In the genomic region with DNA sequence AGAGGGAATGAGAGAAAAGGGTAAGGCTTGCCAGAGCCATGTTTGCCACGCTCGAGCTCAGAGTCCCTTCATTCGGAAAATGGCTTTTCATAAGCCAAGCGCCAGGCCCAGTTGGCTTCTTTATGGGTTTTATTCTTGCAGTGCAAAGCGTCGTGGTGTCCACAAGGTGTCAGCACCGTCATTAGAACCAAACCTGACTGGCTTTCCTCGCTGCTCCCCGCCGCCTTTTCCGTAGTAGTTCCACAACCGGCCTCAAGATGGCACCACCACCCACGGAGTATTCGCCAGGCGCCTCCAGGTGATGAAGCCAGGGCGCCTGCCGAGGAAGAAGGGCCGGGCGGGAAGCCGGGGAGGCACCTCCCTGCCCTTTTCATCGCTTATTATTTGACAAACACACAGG, we compare ENCODE assay signal across 9 mouse cellular contexts. TPM values are rescaled to one million over a fixed set of nuclear protein-coding genes. Genes with fewer than 3 reads are reported as not detected.
DNase-seq lines count a peak whose midpoint lies in the region; ATAC-seq and TF ChIP-seq lines count a peak whose summit lies in the region.
"Had no signal": no experiment of that assay in that cellular context is flagged by ENCODE, and none has a peak within 500 bp of the region (broad histone marks: within the 10 kb centered on the region; RNA-seq: fewer than 3 reads in every experiment).

No protein-coding gene starts in this region.

- no peaks in the 10 kb centered on the region for H3K36me3 ChIP-seq in embryonic facial prominence, embryonic 14.5 days (ENCODE audit: control insufficient read depth, insufficient read depth, low read length)
- peaks cover 8% of the 10 kb centered on the region; the same call in 1 of the 2 replicates for H3K36me3 ChIP-seq in kidney, postnatal 0 days (ENCODE audit: insufficient read depth, low read length)
- H3K36me3 ChIP-seq in liver, adult 2 months (ENCODE audit: control insufficient read depth, insufficient read depth, low read length) = no peaks in the 10 kb centered on the region
- H3K36me3 ChIP-seq in splenic B cell, adult 2 months (ENCODE audit: control insufficient read depth, insufficient read depth, low read length, poor library complexity, severe bottlenecking) = no peaks in the 10 kb centered on the region
- H3K36me3 ChIP-seq: embryonic facial prominence, embryonic 15.5 days had no signal

- peak; percentile 98 for DNase-seq in B cell, adult 2 months
- peak; percentile 91 to 92 for DNase-seq in adrenal gland, postnatal 4 days (ENCODE audit: low spot score in 2 of 2)
- peak; percentile 93 for DNase-seq in embryonic facial prominence, embryonic 14.5 days (ENCODE audit: low spot score)
- peak; percentile 98 for DNase-seq in heart, adult 8-10 months (ENCODE audit: low spot score)
- peak; percentile 96 for DNase-seq in kidney, postnatal 0 days (ENCODE audit: low spot score)
- peak; percentile 82 for DNase-seq in liver, adult 2 months (ENCODE audit: extremely low read depth, low read depth, low spot score)
- peak; percentile 98 for DNase-seq in naive thymus-derived CD4-positive, alpha-beta T cell, adult 2 months (ENCODE audit: low read depth)
- DNase-seq in splenic B cell, adult 2 months (ENCODE audit: low read depth, low spot score) = peak; percentile 96

- H3K27me3 ChIP-seq in embryonic facial prominence, embryonic 14.5 days (replicated peaks; ENCODE audit: control insufficient read depth, insufficient read depth, low read length) = peaks cover 51% of the 10 kb centered on the region
- peaks cover 8% of the 10 kb centered on the region; the same call in 1 of the 2 replicates for H3K27me3 ChIP-seq in kidney, postnatal 0 days (ENCODE audit: insufficient read depth, low read length)
- H3K27me3 ChIP-seq in liver, adult 2 months (ENCODE audit: control insufficient read depth, insufficient read depth, low read length) = peaks cover 28% of the 10 kb centered on the region
- peaks cover 3% of the 10 kb centered on the region; the same call in 1 of the 2 replicates for H3K27me3 ChIP-seq in splenic B cell, adult 2 months (ENCODE audit: control insufficient read depth, insufficient read depth, low read length, poor library complexity, severe bottlenecking)

- no peak overlapping the region for H3K27ac ChIP-seq in embryonic facial prominence, embryonic 14.5 days (replicated peaks; ENCODE audit: low read depth, low read length)
- H3K27ac ChIP-seq in kidney, postnatal 0 days = no peak overlapping the region
- no peak overlapping the region for H3K27ac ChIP-seq in liver, adult 2 months (replicated peaks; ENCODE audit: insufficient read depth, low read depth, low read length)
- H3K27ac ChIP-seq: embryonic facial prominence, embryonic 15.5 days had no signal

- H3K9me3 ChIP-seq in embryonic facial prominence, embryonic 14.5 days (ENCODE audit: control insufficient read depth, low read length) = no peaks in the 10 kb centered on the region
- no peaks in the 10 kb centered on the region for H3K9me3 ChIP-seq in kidney, postnatal 0 days (replicated peaks; ENCODE audit: low read length)
- H3K9me3 ChIP-seq: embryonic facial prominence, embryonic 15.5 days had no signal

- H3K4me1 ChIP-seq in embryonic facial prominence, embryonic 14.5 days (ENCODE audit: control insufficient read depth, insufficient read depth, low read length) = peaks cover 5% of the 10 kb centered on the region; the same call in 1 of the 2 replicates
- H3K4me1 ChIP-seq in kidney, postnatal 0 days (replicated peaks; ENCODE audit: insufficient read depth, low read length) = 0 out of 2 replicates have a peak, but pooled peaks cover 7% of the 10 kb centered on the region
- no peaks in the 10 kb centered on the region for H3K4me1 ChIP-seq in liver, adult 2 months (ENCODE audit: control insufficient read depth, insufficient read depth, low read length)

- H3K79me2 ChIP-seq in liver, adult 2 months (ENCODE audit: control insufficient read depth, insufficient read depth, low read length) = no peaks in the 10 kb centered on the region

- WGBS in embryonic facial prominence, embryonic 14.5 days = under 1% methylated on average over 20 of the region's 21 CpGs
- WGBS in kidney, postnatal 0 days = under 1% methylated on average over 21 of the region's 21 CpGs
- 0% methylated on average over 21 of the region's 21 CpGs for WGBS in liver, adult 2 months

- peak overlapping the region; percentile 6; the same call in 1 of the 2 replicates for H3K4me3 ChIP-seq in embryonic facial prominence, embryonic 14.5 days (ENCODE audit: low read depth, low read length)
- H3K4me3 ChIP-seq in kidney, postnatal 0 days (replicated peaks; ENCODE audit: low read depth, low read length) = 0 out of 2 replicates have a peak overlapping the region, but pooled peaks have one; percentile 3
- no peak overlapping the region for H3K4me3 ChIP-seq in liver, adult 2 months (ENCODE audit: insufficient read depth, low read depth, low read length)
- H3K4me3 ChIP-seq: embryonic facial prominence, embryonic 15.5 days had no signal

- no peak for TF ChIP-seq POLR2A in liver, adult 2 months (IDR thresholded peaks at IDR 0.05; ENCODE audit: extremely low read depth, insufficient read depth, low read length)

- H3K4me2 ChIP-seq in embryonic facial prominence, embryonic 14.5 days (ENCODE audit: low read depth, low read length) = peak overlapping the region; percentile 40
- peak overlapping the region; percentile 54 for H3K4me2 ChIP-seq in kidney, postnatal 0 days (ENCODE audit: low read length)
- H3K4me2 ChIP-seq: embryonic facial prominence, embryonic 15.5 days had no signal

- H3K9ac ChIP-seq in embryonic facial prominence, embryonic 14.5 days (ENCODE audit: low read depth, low read length) = no peak overlapping the region
- no peak overlapping the region for H3K9ac ChIP-seq in kidney, postnatal 0 days (ENCODE audit: low read depth, low read length)
- no peak overlapping the region for H3K9ac ChIP-seq in liver, adult 2 months (ENCODE audit: low read depth, low read length)
- H3K9ac ChIP-seq: embryonic facial prominence, embryonic 15.5 days had no signal

- peak; percentile 41 for ATAC-seq in embryonic facial prominence, embryonic 14.5 days (ENCODE audit: low read depth)
- ATAC-seq in kidney, postnatal 0 days (replicated peaks; ENCODE audit: low FRiP score, low read depth) = no peak

- peak; percentile 100 for TF ChIP-seq CTCF in kidney, postnatal 0 days (IDR thresholded peaks at IDR 0.05; ENCODE audit: low read depth)
- TF ChIP-seq CTCF in liver, adult 2 months (IDR thresholded peaks at IDR 0.05; ENCODE audit: low read depth, low read length) = peak; percentile 98

RNA-seq across cellular contexts. Expression of gene Foxc2, which starts 2.7 kb away (rescaled TPM):
- 10 to 100 TPM in 1 of 2 experiments, 1 to 10 TPM in 1; 9.8 to 15.2 TPM for total RNA-seq in adrenal gland, postnatal 4 days (2021)
- 7.4 and 9.4 TPM in 2 replicates for polyA plus RNA-seq in embryonic facial prominence, embryonic 14.5 days (2014; fragmentation: Nextera tagmentation; extraction: Ambion mirVana)
- total RNA-seq in heart, adult 8-10 months (2022) = 1 to 10 TPM; 1.4 to 2.2 (median 1.6) TPM
- polyA plus RNA-seq in kidney, postnatal 0 days (2015; fragmentation: Nextera tagmentation; extraction: Ambion mirVana) = 33.0 and 42.5 TPM in 2 replicates
- 0.07 TPM in 1 of 2 replicates, not detected in the other for total RNA-seq in liver, adult 2 months (2014; rRNA removed)
- 0.06 and 0.07 TPM in 2 replicates for polyA plus RNA-seq in liver, adult 2 months (2012; rRNA removed)

RNA-seq across cellular contexts. Expression of gene Mthfsd, which starts 5.1 kb away (rescaled TPM):
- total RNA-seq in adrenal gland, postnatal 4 days (2021) = 10 to 100 TPM; 39.2 to 42.7 TPM
- polyA plus RNA-seq in embryonic facial prominence, embryonic 14.5 days (2014; fragmentation: Nextera tagmentation; extraction: Ambion mirVana) = 46.1 and 56.7 TPM in 2 replicates
- total RNA-seq in heart, adult 8-10 months (2022) = 10 to 100 TPM; 15.3 to 17.1 (median 15.6) TPM
- 56.0 and 60.3 TPM in 2 replicates for polyA plus RNA-seq in kidney, postnatal 0 days (2015; fragmentation: Nextera tagmentation; extraction: Ambion mirVana)
- 23.6 and 29.5 TPM in 2 replicates for total RNA-seq in liver, adult 2 months (2014; rRNA removed)
- 22.7 and 29.8 TPM in 2 replicates for polyA plus RNA-seq in liver, adult 2 months (2012; rRNA removed)

RNA-seq across cellular contexts. Expression of gene Foxl1, which starts 14.5 kb away (rescaled TPM):
- total RNA-seq in adrenal gland, postnatal 4 days (2021) = 1 to 10 TPM; 1.2 to 1.8 TPM
- 0.32 and 0.96 TPM in 2 replicates for polyA plus RNA-seq in embryonic facial prominence, embryonic 14.5 days (2014; fragmentation: Nextera tagmentation; extraction: Ambion mirVana)
- under 1 TPM in 3 of 4 experiments, not detected in 1; 0.08 to 0.26 (median 0.09) TPM for total RNA-seq in heart, adult 8-10 months (2022)
- polyA plus RNA-seq in kidney, postnatal 0 days (2015; fragmentation: Nextera tagmentation; extraction: Ambion mirVana) = 6.4 and 8.3 TPM in 2 replicates
- total RNA-seq in liver, adult 2 months (2014; rRNA removed) = not detected in 2 replicates
- polyA plus RNA-seq in liver, adult 2 months (2012; rRNA removed) = not detected in 2 replicates

RNA-seq across cellular contexts. Expression of gene Foxf1, which starts 29.1 kb away (rescaled TPM):
- total RNA-seq in adrenal gland, postnatal 4 days (2021) = 1 to 10 TPM; 1.1 TPM
- 7.0 and 7.6 TPM in 2 replicates for polyA plus RNA-seq in embryonic facial prominence, embryonic 14.5 days (2014; fragmentation: Nextera tagmentation; extraction: Ambion mirVana)
- under 1 TPM in 3 of 4 experiments, not detected in 1; 0.19 to 0.34 (median 0.33) TPM for total RNA-seq in heart, adult 8-10 months (2022)
- 0.37 and 1.1 TPM in 2 replicates for polyA plus RNA-seq in kidney, postnatal 0 days (2015; fragmentation: Nextera tagmentation; extraction: Ambion mirVana)
- 1.3 and 1.4 TPM in 2 replicates for total RNA-seq in liver, adult 2 months (2014; rRNA removed)
- polyA plus RNA-seq in liver, adult 2 months (2012; rRNA removed) = 3.1 and 3.4 TPM in 2 replicates
